Mouse (Mus musculus) heart, postnatal 14 days (tissue): Measurements from ENCODE around the gene Teddm1b. TPM values are rescaled to one million over a fixed set of nuclear protein-coding genes. Genes with fewer than 3 reads are reported as not detected.

Source experiments
- microRNA-seq, 2 experiments: library from miRNA; unstranded; fragments of <30 nt; microRNA quantifications; one replicate each; pipeline ENCODE4 v1.2.0; 2021 to 2022
- total RNA-seq, 2 experiments: library from RNA; stranded (reverse); gene quantifications; 2 replicates each; pipeline ENCODE4 v1.2.3; 2021

The Teddm1b gene
- total RNA-seq, 2 experiments from 2014 or later = not detected

Small RNA genes within 50 kb of the gene (microRNA-seq; reads per million reads assigned to microRNA genes)
- gene Mir8114 = 14.2 to 20.4 reads per million in 2 experiments

Other genes starting within 250 kb of the Teddm1b start
- not detected for gene Rgs8, start 221.3 kb upstream of the Teddm1b start, total RNA-seq
- 1 to 10 TPM; 1.2 to 2.1 TPM for gene Rgs16, start 134.0 kb upstream of the Teddm1b start, total RNA-seq
- 1 to 10 TPM; 6.9 to 7.5 TPM for gene Rnasel, start 124.9 kb upstream of the Teddm1b start, total RNA-seq
- not detected for gene Rgsl1, start 30.2 kb upstream of the Teddm1b start, total RNA-seq
- gene Teddm1a, start 17.4 kb downstream of the Teddm1b start, total RNA-seq = not detected
- 100 to 1,000 TPM; 341 to 414 TPM for gene Glul, start 25.6 kb downstream of the Teddm1b start, total RNA-seq
- gene Teddm2, start 25.9 kb downstream of the Teddm1b start, total RNA-seq = under 1 TPM; 0.56 to 0.86 TPM